Mouse (Mus musculus) left cerebral cortex, postnatal 25 days (tissue): ENCODE data around the gene Phkg2. TPM values are rescaled to one million over a fixed set of nuclear protein-coding genes. Genes with fewer than 3 reads are reported as not detected.

Experiments used
- DNase-seq, 2 experiments: peaks; one replicate each; pipeline ENCODE4 v3.0.0; 2022; ENCODE audit warnings: low spot score in 2 of 2, mixed read lengths in 1 of 2
- intact Hi-C: fragments of 180-260 bp; cut with DNase I; formaldehyde crosslinking; loops from one replicate; pipeline ENCODE4 v1.15.1; 2025
- total RNA-seq, 2 experiments: library from RNA; stranded (reverse); gene quantifications; 2 replicates each; pipeline ENCODE4 v1.2.3; 2021

Phkg2 gene
- total RNA-seq, result 10 to 100 TPM; 76.9 to 89.1 TPM

DNA sequence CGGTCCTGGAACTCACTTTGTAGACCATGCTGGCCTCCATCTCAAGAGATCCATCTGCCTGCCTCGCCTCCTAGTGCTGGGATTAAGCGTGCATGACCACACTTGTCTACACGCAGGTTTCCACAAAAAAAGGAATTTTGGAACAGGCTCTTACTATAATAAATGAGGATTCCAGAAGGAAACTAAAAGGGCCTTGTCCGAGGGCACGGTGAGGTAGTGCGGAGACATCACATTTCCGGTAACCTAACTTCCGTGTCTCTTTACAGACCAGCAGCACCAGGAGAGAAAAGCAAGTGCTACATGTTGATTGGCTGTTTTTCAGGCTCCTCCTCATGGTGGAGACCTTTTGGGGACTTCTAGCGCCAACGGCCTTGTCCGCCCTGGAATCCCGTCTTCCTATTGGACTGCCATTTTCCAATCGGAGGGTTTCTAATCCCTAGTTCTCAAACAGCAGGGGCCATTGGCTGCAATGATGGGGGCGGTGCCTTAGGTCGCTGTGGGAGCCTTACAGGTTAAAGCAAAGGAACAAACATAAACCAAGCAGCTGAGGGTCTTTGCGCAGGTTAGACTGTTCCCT lies at the start of gene Phkg2:
Gene Phkg2, plus strand, starts transcription at position 446 of the 577 bp plus-strand sequence.
- intact Hi-C loops, result loop anchor here (2.0 kb wide), 1 partner anchor 14 kb away; no protein-coding TSS in a partner anchor
- peak; percentile 90 to 99 for DNase-seq

DNA sequence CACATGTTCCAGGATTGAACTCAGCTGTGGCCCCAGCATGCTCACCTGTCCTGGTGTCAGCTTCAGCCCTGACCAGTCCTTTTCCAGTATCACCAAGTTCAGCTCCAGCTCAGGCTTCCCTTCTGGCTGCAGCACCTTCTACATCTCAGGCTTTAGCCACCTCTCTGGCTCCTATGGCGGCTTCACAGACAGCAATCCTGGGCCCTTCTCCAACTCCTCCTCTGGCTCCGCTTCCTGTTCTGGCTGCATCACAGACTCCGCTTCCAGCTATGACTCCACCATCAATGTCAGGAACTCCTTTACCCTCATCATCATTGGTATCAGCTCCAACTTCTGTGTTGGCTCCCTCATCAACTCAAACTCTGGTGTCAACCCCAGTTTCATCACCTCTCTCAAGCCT lies 31.5 kb upstream of the Phkg2 start:
- peak in 1 of 2 experiments; percentile 27 for DNase-seq
- intact Hi-C loops, result no loop called here

DNA sequence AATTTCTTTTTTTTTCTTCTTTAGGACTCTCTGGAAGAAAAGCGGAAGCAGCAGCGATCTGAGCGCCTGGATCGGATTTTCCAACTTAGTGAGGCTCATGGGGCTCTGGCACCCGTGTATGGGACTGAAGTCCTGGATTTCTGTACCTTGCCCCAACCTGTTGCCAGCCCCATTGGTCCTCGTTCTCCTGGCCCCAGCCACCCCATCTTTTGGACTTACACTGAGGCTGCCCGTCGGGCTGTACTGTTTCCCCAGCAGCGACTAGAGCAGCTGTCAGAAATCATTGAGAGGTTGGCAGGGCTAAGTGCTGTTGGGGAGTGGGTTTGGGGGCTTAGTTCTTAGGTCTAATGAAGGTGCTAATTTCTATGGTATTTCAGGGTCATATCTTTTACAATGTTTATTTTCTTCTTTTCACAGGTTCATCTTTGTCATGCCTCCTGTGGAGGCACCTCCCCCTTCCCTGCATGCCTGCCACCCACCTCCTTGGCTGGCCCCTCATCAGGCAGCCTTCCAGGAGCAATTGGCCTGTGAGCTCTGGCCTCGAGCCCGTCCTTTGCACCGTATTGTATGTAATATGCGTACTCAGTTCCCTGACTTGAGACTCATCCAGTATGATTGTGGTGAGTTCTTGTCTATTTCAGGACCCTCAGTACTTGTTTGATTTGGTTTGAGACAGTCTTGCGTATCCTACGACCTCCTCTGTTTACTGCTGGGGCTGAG lies 23.9 kb upstream of the Phkg2 start:
- DNase-seq, result peak in 1 of 2 experiments; percentile 13
- intact Hi-C loops, result no loop called here

DNA sequence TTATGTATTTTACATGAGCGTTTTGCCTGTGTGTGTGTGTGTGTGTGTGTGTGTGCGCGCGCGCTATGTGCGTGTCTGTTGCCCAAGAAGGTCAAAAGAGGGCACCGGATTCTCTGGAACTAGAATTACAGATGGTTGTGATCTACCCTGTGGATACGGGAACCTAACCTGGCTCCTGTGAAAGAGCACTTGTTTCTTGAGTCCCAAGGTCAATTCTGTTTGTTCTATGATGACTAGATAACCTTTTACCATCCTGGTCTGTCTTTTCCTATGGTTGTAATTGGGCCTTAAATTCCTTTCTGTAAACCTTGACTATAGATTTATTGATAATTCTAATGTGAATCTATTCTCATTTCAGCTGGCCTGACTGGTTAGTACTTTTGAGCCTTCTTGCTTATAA lies 21.6 kb upstream of the Phkg2 start:
- no peak for DNase-seq
- intact Hi-C loops, result no loop called here

- intact Hi-C loops, result no loop called here
- no peak for DNase-seq
Observed at GRCm38 (mm10) chr7:127560580-127560979, 12.6 kb upstream of the Phkg2 start.

GRCm38 (mm10) chr7:127561340-127561858 lies 11.7 kb upstream of the Phkg2 start, which contains the start of gene Tmem265:
Gene Tmem265, plus strand, starts transcription at chr7:127561390.
- intact Hi-C loops, result no loop called here
- no peak for DNase-seq

DNA sequence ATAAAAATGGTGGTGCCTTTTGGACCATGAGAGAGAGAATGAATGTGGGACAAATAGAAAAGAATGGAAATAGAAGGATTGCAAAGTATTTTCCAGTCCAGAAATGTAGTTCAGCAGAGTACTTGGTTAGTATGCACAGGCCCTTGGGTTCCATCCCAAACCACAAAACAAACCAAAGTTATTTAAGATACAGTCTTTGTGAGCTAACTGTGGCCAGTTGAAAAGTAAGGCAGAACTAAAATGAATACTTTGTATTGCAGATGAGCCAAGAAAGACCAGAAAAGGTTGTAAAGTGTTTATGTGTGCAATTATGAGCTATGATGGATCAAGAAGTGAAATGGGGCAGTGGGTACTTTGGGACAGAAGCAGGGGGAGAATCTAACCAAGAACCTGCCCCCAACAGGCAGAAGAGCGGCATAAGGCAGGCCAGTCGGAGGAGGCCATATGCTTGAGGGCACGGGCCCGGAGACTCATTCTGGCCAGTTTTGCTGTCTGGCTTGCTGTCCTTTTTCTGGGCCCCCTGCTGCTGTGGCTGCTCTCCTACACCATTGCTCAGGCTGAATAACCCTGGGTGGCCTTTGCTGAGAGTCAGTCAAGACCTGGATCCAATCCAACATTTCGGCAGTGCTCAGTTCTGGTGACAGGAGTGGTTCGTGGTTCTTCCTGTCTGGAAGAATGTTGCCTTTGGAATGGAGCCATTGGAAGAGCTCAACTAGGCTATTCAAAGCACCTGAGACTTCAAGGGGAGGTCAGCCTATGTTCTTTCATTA lies 8.6 kb upstream of the Phkg2 start:
- intact Hi-C loops, result no loop called here
- DNase-seq, result no peak

DNA sequence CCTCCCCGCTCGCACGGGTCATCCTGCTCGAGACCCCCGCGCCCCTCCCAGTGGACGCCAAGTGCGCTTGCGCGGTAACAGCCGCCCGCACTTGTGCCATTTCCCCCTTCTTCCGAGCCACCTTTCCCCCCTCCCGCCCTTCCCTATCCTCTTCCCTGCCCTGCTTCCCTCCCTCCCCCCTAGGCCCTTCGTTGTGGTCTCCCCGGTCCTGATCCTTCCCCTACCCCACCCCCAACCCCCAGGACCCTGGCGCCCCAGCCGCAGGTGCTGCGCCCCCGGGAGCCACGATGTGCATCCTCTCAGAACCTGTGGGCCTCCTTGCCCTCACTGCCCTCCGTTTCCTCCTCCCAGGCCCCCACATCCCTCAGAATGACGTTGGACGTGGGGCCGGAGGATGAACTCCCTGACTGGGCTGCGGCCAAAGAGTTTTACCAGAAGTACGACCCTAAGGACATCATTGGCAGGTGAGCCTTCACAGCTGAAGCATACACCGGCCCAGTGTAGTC lies 416 bp downstream of the Phkg2 start:
- DNase-seq, result no peak
- intact Hi-C loops, result loop anchor here (2.0 kb wide), 1 partner anchor 13 kb away; no protein-coding TSS in a partner anchor

DNA sequence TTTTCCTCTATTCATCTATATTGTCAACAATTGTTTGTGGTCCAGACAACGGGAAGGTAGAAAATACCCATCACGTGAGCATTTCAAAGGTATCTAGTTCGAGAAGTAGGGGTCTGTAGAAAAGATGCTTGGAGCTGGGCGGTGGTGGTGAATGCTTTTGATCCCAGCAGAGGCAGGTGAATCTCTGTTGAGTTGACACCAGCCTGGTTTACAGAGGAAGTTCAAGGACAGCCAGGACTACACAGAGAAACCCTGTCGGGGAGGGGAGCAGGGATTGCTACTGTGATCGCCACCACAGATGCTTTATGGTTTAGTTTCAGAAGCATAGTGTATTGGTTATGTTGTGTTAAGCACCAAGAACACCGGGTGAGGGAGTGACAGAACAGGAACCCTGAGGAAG lies 975 bp downstream of the Phkg2 start:
- no peak for DNase-seq
- intact Hi-C loops, result no loop called here

- intact Hi-C loops, result no loop called here
- DNase-seq, result no peak
Observed at GRCm38 (mm10) chr7:127583260-127583659, 10.1 kb downstream of the Phkg2 start.

GRCm38 (mm10) chr7:127585031-127585430 lies 11.9 kb downstream of the Phkg2 start:
- no peak for DNase-seq
- intact Hi-C loops, result no loop called here

GRCm38 (mm10) chr7:127586149-127586548 lies 13.0 kb downstream of the Phkg2 start:
- DNase-seq, result no peak
- intact Hi-C loops, result loop anchor here (2.0 kb wide), 1 partner anchor 13 kb away; the partner anchor contains the start of gene Phkg2

GRCm38 (mm10) chr7:127587196-127587595 lies 14.1 kb downstream of the Phkg2 start:
- intact Hi-C loops, result loop anchor here (2.0 kb wide), 1 partner anchor 14 kb away; the partner anchor contains the start of gene Phkg2
- no peak for DNase-seq

DNA sequence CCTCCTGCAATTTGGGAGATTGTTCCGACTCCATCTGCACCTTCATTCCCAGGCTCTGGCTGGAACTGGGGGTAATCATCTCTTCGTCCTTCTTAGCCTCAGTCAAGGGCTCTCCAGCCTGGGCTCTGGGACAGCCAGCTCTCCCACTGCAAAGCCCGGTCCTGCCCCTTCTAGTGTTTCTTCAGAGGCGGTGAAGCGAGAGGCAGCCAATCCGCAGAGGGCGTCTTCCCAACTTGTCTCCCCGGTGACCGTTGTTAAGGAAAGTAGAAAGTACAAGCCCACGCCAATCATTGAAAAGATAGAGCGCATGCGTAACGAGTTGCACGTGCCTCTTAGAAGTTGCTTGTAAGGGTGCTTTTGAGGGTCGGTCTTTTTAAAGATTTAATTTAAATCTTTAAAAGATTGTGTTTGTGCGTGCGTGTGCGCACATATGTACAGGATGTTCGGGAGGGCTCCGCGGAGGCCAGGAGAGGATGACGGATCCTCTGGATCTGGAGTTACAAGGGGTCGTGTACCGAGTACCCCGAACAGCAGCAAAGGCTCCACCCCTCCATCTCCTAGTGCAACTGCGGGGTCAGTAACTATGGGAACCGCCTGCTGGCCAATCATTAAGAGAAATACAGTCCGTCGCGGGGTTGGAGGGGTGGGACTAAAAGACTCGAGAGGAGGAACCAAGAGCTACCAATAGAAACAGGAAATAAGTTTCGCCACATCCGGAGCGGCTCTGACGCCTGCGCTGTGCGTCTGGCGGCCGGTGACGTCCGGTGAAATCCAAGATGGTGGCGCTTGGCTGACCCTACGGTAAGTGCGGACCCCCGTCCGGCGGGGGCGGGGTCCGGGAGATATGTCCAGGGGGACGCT lies 15.1 kb downstream of the Phkg2 start, which contains the start of the genes Ccdc189 and Rnf40:
Gene Ccdc189, minus strand, starts transcription at position 585 of the 861 bp plus-strand sequence.
Gene Rnf40, plus strand, starts transcription at position 757 of the 861 bp plus-strand sequence.
- intact Hi-C loops, result no loop called here

GRCm38 (mm10) chr7:127588901-127589300 lies 15.8 kb downstream of the Phkg2 start:
- intact Hi-C loops, result no loop called here
- no peak for DNase-seq

More for the DNA sequence above, 15.1 kb downstream of the Phkg2 start, which contains the start of the genes Ccdc189 and Rnf40:
- DNase-seq, result peak; percentile 94 to 99

DNA sequence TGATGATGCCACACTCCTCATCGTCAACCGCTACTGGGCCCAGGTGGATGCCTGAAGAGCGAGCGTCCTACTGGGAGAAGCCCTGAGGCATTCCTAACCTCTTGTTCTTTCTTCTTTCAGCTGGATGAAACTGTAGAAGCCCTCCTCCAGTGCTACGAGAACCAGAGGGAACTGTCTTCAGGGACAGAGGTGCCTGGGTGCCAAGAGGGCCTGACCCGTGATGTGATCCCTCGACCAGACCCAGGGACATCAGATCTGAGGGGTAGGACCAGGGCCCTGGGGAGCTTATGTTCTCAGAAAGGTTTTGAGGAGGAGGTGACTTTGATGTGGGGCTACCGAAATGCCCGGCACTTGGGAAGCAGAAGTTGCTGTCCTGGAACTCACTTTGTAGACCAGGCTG lies 16.5 kb downstream of the Phkg2 start:
- intact Hi-C loops, result no loop called here
- no peak for DNase-seq

DNA sequence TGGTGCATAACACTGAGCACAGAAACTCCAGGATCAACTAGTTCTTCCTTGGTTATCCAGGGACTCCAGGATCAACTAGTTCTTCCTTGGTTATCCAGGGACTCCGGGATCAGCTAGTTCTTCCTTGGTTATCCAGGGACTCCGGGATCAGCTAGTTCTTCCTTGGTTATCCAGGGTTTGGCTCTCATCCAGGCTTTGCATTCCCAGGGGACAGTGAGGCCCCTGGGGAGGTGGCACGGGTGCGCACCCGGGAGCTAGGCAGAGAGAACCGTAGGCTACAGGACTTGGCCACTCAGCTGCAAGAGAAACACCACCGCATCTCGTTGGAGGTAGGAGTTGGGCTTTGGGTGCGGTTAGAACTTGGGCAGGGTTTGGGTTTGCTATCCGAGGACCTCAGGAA lies 18.0 kb downstream of the Phkg2 start:
- intact Hi-C loops, result no loop called here

GRCm38 (mm10) chr7:127592575-127592974 lies 19.4 kb downstream of the Phkg2 start:
- DNase-seq, result no peak
- intact Hi-C loops, result no loop called here

More for the DNA sequence above, 18.0 kb downstream of the Phkg2 start:
- DNase-seq, result no peak

- DNase-seq, result no peak
- intact Hi-C loops, result no loop called here
Observed at GRCm38 (mm10) chr7:127596747-127597146, 23.6 kb downstream of the Phkg2 start.
